Mouse (Mus musculus) macrophage (primary cell): ENCODE data around the gene Cabp7. TPM values are rescaled to one million over a fixed set of nuclear protein-coding genes. Genes with fewer than 3 reads are reported as not detected.
"Not testable (repeated sequence)": the region's sequence is repeated elsewhere in the genome, so short reads cannot be mapped to it uniquely, and the experiment has no call there.

ENCODE experiments used
- H3K27ac ChIP-seq: fragments of 350-480 bp; formaldehyde crosslinking; 2 replicates; pipeline ENCODE4 v1.9.0; 2021
- H3K36me3 ChIP-seq: fragments of 350-480 bp; formaldehyde crosslinking; 2 replicates; pipeline ENCODE4 v1.9.0; 2021; ENCODE audit errors: inconsistent target
- H3K4me3 ChIP-seq: fragments of 350-480 bp; formaldehyde crosslinking; 2 replicates; pipeline ENCODE4 v1.9.0; 2021; ENCODE audit errors: inconsistent target
- H3K79me2 ChIP-seq: fragments of 350-480 bp; formaldehyde crosslinking; 2 replicates; pipeline ENCODE4 v1.9.0; 2021; ENCODE audit errors: inconsistent target
- WGBS: methylation state at CpG from one replicate; pipeline ENCODE4 v1.1.7; 2026; ENCODE audit warnings: inconsistent platforms; ENCODE audit not compliant: missing documents; 5-methylcytosine and 5-hydroxymethylcytosine counted together
- polyA plus RNA-seq: library from polyadenylated mRNA; stranded (reverse); fragments of 250-400 nt; gene quantifications from 3 replicates; pipeline ENCODE4 v1.2.4, GENCODE M21; 2018; ENCODE audit warnings: inconsistent platforms

Gene Cabp7
- polyA plus RNA-seq, 1 experiment from 2014 or later, result 0.04 TPM

DNA sequence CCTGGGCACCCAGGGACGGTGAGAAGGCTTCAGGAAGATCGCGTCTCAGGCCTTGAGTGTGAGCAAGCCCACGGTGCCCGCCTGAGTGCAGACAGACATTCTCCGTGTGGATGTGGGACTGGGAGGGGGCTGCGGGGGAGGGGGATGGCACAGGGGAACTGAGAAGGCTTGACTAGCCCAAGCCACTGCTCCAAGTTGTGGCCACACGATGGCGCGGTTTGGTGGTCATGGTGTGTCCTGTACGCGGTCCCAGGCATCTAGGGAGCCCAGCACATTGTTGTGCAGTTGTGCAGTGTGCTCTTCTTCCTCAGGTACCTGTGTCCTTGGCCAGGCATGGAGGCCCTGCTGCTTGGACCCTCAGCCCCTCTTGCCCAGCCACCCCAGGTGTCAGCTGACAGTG, 12.4 kb downstream of the Cabp7 start:
- 90% methylated on average over 12 of the region's 12 CpGs for WGBS
- H3K36me3 ChIP-seq, result peaks cover 7% of the 10 kb centered on the region; the same call in 1 of the 2 replicates
- H3K4me3 ChIP-seq, result no peak overlapping the region
- H3K79me2 ChIP-seq, result no peaks in the 10 kb centered on the region
- no peak overlapping the region for H3K27ac ChIP-seq

DNA sequence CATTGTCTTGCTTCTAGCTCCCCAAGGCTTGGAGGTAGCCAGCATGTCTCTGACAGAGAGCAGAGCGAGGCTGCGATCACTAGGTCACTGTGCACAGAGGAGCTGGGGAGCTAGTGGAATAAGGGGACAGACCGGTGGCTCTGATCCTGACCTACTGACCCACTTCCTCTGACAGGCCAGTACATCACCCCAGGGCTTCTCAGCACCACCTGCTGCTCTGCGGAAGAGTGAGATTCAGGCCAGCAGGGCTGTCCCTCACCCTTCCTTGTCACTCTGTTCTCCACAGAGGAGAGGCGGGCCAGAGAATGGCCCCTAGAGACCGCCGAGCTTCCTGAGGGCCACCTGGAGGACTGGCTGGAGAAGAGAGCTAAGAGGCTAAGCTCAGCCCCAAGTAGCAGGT, 14.8 kb downstream of the Cabp7 start:
- Histone ChIP-seq H3K27ac (no peak overlapping the region), H3K79me2 (no peaks in the 10 kb centered on the region), H3K4me3 (no peak overlapping the region), H3K36me3 (peaks cover 7% of the 10 kb centered on the region; the same call in 1 of the 2 replicates)
- WGBS, result 95% methylated on average over 6 of the region's 7 CpGs

DNA sequence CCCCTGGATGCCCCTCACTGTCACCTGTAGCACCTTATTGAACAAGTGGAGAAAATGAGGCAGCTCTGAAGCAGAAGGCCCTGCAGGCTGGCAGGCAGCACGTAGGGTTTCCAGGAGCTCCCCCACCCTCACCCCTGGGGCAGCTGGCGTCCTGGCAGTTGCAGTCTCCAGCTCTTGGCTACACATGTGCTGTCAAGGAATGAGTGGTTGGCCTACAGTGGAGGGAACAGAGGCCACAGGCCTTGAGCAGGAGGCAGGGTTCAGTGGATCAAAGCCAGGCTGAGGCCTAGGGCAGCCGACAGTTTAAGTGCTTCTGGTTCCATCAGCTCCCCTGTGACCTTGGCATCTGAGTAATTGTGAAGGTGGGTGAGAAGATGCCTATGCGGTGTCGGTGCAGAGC, 15.7 kb downstream of the Cabp7 start:
- Histone ChIP-seq H3K4me3 (no peak overlapping the region), H3K36me3 (peaks cover 13% of the 10 kb centered on the region; the same call in 1 of the 2 replicates), H3K27ac (no peak overlapping the region), H3K79me2 (no peaks in the 10 kb centered on the region)
- WGBS, result 98% methylated on average over 5 of the region's 5 CpGs

DNA sequence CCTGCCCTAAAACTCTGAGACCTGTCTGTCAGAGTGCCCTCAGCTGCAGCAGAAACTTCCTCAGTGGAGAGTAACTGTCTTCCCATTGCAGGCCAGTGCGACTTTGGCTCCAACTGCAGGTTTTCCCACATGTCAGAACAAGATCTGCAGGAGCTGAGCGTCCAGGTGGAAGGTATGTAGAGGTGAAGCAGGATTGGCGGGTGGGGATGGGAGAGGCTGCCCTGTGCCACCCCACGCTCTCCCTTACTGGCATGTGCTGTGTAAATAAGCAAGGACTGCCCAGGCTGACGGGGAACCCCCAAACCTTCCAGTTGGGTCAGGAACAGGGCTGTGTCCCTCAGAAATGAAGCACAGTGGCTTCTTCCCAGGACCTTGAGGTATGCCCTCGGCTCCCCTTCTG, 16.5 kb downstream of the Cabp7 start:
- peaks cover 20% of the 10 kb centered on the region; the same call in 1 of the 2 replicates for H3K36me3 ChIP-seq
- WGBS, result 85% methylated on average over 5 of the region's 6 CpGs

DNA sequence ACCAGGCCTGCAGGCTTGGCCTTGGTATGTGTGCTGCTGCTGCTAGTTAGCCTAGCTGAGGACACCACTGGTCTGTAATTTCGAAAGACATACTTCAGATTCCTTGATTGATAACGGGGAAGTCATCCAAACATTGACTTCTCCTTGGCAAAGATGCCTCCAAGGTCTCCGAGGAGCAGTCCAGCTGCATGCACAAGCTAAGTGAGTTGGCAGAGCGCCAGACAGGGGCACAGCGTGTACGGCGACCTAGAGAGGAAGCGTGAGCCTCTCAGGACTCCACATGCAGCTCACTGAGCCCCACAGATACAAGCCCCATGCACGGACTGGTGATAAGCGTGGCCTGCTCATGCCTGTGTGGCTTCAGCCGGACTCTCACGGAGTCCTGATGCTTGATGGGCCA, 17.0 kb downstream of the Cabp7 start:
- Histone ChIP-seq H3K4me3 (no peak overlapping the region), H3K27ac (no peak overlapping the region), H3K79me2 (no peaks in the 10 kb centered on the region), H3K36me3 (peaks cover 24% of the 10 kb centered on the region; the same call in 1 of the 2 replicates)
- WGBS, result 42% methylated on average over 12 of the region's 12 CpGs

More for the DNA sequence above, 16.5 kb downstream of the Cabp7 start:
- H3K4me3 ChIP-seq, result no peak overlapping the region
- no peak overlapping the region for H3K27ac ChIP-seq
- no peaks in the 10 kb centered on the region for H3K79me2 ChIP-seq

DNA sequence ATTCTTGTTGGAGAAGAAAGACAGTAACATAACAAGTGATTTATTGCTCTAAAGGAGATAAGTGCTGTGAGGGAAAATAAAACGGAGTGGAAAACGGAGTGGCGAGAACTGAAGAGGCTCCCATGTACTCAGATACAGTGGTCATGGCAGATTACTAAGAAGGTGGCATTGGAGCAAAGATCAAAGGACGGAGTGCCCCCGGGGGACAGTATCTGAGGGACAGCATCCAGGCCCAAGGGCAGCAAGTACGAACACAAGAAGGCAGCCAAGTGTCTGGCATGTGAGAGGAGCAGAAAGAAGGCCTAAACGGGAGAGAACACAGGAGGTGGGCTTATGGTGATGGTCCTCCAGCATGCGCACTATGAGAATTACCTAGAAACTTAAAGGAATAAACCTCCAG, 24.9 kb downstream of the Cabp7 start:
- Histone ChIP-seq H3K4me3 (no peak overlapping the region), H3K79me2 (no peaks in the 10 kb centered on the region; the same call in 1 of the 2 replicates), H3K27ac (no peak overlapping the region), H3K36me3 (peaks cover 29% of the 10 kb centered on the region)
- WGBS, result 95% methylated on average over 8 of the region's 8 CpGs

DNA sequence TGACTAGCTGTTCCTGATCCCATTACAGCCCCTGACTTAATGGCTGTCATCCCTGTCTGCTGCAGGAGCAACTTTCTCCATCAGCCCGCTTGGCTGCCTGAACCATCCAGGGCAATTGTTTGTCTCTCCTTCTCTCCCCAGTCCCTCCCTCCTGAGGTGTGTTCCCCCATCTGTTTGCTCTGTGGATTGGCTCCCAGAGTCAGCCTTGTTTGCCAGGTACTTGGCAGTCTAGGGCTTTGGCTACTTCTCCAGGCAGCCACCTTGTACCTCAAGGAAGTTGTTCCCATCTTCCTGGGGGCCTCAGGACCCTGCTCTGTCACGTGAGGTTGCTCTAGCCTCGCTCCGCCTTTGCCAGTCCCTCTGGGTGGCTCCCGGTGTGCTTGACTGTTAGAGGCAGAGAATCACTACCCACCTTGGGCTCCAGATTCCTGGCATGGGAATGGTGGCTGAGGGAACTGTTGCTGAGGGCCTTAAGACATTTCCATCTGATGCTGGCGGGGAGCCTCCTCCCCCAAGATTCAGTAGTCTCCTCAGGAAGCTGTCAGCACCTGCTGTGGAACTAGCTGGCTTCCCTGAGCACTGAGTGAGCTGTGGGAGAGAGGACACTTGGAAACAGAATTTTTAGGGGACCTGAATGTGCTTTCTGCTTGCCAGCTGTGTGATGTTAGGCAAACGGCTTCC, 25.5 kb downstream of the Cabp7 start:
- H3K4me3 ChIP-seq, result no peak overlapping the region
- H3K36me3 ChIP-seq, result peaks cover 24% of the 10 kb centered on the region
- no peak overlapping the region for H3K27ac ChIP-seq
- H3K79me2 ChIP-seq, result peaks cover 5% of the 10 kb centered on the region; the same call in 1 of the 2 replicates
- 94% methylated on average over 7 of the region's 7 CpGs for WGBS

DNA sequence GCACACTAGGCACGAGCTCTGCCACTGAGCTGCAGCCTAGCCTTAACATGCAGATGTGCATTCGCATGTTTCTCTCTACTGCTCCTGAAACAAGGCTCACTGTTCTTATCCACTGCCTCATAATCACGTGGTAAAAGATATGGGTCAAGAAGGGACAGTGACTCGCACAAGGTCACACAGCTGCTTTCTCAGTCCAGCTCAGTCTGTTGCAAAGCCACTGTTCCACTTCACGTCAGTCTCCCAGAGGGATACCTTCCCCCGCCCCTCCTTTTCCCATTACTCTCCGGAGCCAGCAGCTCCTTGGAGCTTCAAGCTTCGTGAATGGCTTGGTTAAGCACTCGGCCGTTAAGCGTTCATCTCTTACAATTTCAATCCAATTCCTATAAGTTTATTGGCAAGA, 26.2 kb downstream of the Cabp7 start:
- Histone ChIP-seq H3K79me2 (peaks cover 12% of the 10 kb centered on the region; the same call in 1 of the 2 replicates), H3K36me3 (peaks cover 18% of the 10 kb centered on the region), H3K4me3 (no peak overlapping the region), H3K27ac (no peak overlapping the region)
- WGBS, result 90% methylated on average over 11 of the region's 11 CpGs

DNA sequence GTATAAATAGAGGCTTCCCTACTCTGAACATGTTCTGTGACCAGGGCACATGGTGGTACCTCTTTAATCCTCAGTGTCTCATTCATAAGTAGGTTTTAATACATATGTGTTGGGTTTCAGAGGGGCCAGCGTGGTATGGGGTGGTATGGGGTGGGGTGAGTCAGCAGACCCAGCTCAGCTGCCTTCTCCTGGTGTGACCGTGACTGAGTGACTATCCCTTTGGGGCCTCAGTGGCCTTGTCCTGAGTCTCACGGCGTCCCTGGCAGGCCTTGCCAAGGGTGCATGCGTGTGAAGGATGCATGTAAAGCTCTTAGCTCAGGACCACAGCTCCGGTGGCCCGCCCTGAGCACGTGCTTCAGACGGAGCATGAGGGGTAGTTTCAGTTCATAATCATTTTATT, 26.6 kb downstream of the Cabp7 start:
- H3K27ac ChIP-seq, result no peak overlapping the region
- 93% methylated on average over 9 of the region's 9 CpGs for WGBS
- peaks cover 15% of the 10 kb centered on the region for H3K36me3 ChIP-seq
- H3K79me2 ChIP-seq, result peaks cover 16% of the 10 kb centered on the region; the same call in 1 of the 2 replicates
- no peak overlapping the region for H3K4me3 ChIP-seq

DNA sequence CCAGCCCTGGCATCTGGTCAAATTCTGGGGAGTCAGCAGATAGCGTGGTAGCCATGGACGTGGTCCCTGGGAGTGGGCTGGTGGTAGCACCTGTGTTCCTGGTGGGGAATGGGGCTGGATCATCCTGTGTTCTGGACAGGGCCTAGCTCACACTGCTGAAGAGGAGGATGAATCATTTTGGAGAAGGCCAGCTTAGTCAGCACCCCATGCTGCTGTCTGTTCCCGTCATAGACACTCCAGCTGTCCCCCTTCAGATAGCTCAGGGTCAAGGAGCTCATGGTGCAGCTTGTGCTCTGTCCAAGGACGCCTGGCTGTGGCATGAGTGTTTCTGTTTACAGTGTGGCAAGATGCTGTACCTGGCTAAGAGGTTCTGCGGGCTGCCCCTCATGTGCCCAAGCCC, 28.0 kb downstream of the Cabp7 start:
- Histone ChIP-seq H3K4me3 (no peak overlapping the region), H3K27ac (no peak overlapping the region), H3K79me2 (peaks cover 16% of the 10 kb centered on the region; the same call in 1 of the 2 replicates), H3K36me3 (peaks cover 6% of the 10 kb centered on the region)
- WGBS, result 96% methylated on average over 5 of the region's 5 CpGs

DNA sequence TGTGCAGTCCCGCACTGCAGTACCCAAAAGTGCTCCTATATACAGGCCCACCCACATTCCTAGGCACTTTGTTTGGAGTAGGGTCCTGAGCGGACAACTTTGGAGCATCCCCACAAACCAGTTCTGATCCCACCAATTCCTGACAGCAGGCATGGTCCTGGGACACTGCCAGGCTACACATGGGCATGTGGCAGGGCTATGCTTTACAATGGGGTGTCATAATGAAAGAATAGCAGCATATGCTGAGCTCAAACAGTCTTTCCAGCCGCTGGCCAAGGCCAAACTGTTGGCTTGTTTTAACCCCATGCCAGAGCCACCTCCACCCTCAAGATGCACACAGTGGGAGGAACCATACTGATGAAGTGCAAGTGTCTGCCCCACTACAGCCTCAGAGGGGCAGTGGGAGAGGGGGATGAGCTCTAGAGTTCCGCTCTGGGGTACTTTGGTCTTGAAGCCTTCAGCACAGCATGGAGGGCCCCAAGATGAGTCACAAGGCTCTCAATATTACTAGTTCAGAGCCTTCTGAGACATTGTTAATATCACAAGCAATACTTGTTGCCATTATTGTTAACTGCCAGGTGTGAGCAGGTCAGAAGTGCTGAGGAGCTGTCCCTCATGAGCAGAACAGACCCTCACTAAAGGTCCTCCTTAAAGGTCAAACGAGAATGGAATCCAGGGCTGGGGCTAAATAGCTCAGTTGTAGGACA, 29.9 kb downstream of the Cabp7 start:
- H3K36me3 ChIP-seq, result no peaks in the 10 kb centered on the region
- H3K79me2 ChIP-seq, result peaks cover 16% of the 10 kb centered on the region; the same call in 1 of the 2 replicates
- H3K27ac ChIP-seq, result no peak overlapping the region
- 97% methylated on average over 5 of the region's 5 CpGs for WGBS
- H3K4me3 ChIP-seq, result no peak overlapping the region

DNA sequence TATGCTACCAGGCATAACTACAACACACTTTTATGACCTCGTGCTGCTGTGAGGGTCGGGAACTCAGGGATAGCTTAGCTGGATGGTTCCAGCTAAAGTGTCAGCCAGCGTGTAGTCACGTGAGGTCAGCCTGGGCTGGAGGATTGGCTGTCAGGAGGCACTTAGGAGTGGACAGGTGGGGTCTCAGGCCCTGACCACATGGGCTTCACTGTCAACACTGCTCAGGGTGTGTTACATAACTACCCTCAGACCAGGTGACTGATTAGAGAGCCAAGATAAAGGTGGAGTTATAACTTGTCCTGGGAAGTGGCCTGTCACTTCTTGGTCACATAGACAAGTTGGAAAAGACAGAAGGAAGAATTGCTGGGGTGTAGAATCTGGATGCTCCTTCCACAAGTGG, 31.0 kb downstream of the Cabp7 start:
- WGBS, result 98% methylated on average over 4 of the region's 4 CpGs
- Histone ChIP-seq H3K27ac (no peak overlapping the region), H3K79me2 (peaks cover 16% of the 10 kb centered on the region; the same call in 1 of the 2 replicates), H3K36me3 (no peaks in the 10 kb centered on the region), H3K4me3 (no peak overlapping the region)

DNA sequence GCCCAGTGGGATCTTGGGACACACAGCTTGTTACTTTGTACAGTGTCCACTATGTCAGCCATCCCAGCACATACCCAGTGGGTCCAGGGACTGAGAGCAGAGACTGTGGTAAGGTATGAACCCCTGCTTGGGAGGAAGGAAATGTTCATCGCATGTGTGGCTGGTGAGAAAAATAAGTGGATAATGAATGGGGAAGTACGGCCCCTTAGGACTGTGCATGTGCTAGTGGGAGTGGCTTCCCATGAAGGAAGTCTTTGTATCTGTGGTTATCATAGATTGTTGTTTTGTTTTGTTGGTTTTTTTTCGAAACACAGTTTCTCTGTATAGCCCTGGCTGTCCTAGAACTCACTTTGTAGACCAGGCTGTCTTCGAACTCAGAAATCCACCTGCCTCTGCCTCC, 31.9 kb downstream of the Cabp7 start:
- Histone ChIP-seq H3K27ac (no peak overlapping the region), H3K36me3 (no peaks in the 10 kb centered on the region), H3K4me3 (no peak overlapping the region), H3K79me2 (peaks cover 16% of the 10 kb centered on the region; the same call in 1 of the 2 replicates)
- WGBS, result 31% methylated on average over 4 of the region's 4 CpGs

DNA sequence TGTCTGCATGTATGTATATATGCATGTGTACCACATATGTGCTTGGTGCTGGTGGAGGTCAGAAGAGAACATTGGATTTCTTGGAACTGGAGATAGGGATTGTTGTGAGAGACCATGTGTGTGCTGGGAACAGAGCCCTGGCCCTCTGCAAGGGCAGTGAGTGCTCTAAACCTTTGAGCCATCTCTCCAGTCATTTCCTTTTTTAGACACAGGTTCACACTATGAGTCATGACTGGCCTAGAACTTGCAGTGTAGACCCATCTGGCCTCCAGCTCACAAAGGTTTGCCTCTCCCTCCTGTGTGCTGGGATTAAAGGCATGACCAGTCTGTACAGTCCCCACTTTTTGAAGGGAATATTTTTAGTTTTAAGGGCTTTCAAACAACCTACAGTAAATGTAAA, 33.8 kb downstream of the Cabp7 start:
- no peak overlapping the region for H3K4me3 ChIP-seq
- no peak overlapping the region for H3K27ac ChIP-seq
- peaks cover 20% of the 10 kb centered on the region; the same call in 1 of the 2 replicates for H3K79me2 ChIP-seq
- H3K36me3 ChIP-seq, result no peaks in the 10 kb centered on the region

DNA sequence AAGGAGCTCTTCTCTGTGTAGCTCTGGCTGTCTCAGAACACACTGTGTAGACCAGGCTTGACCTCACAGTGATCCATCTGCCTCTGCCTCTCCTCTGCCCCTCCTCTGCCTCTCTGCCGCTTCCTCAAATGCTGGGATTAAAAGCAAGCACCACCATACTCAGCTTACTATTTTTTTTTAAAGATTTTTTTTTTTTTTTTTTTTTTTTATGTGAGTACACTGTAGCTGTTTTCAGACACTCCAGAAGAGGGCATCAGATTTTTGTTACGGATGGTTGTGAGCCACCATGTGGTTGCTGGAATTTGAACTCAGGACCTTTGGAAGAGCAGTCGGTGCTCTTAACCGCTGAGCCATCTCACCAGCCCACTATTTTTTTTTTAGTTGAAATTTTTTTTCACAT, 36.4 kb downstream of the Cabp7 start:
- WGBS, result 100% methylated on average over 2 of the region's 4 CpGs
- H3K36me3 ChIP-seq, result not testable (repeated sequence)

More for the DNA sequence above, 36.4 kb downstream of the Cabp7 start:
- H3K79me2 ChIP-seq, result peaks cover 28% of the 10 kb centered on the region; the same call in 1 of the 2 replicates
- H3K27ac ChIP-seq, H3K4me3 ChIP-seq: not testable (repeated sequence)
